Mouse (Mus musculus): ENCODE results near the gene Icosl. TPM values are rescaled to one million over a fixed set of nuclear protein-coding genes. Genes with fewer than 3 reads are reported as not detected.

Gene Icosl
- polyA plus RNA-seq, 1 experiment from 2014 or later = 2.6 TPM

DNA sequence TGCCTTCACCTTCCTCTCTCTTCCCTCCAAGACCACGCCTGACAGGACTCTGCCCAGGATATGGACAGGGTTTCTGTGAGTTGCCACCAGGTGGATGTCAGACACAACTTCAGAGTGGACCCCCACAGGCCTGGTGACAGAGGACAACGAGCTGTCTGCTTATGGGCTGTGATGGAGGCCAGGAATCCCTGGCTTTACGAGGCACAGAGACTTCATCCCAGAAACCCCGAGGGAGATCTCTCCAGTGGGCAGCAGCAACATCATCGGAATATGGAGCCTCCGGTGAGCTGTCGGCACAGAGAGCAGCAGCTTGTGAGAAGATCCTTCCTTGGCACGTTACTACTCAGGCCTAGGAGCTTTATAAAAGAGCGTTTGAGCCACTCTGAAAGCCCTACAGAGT lies 8.8 kb downstream of the Icosl start:
- Histone ChIP-seq H3K27ac (no peak overlapping the region), H3K36me3 (no peaks in the 10 kb centered on the region), H3K27me3 (no peaks in the 10 kb centered on the region), H3K9me3 (no peaks in the 10 kb centered on the region), H3K4me1 (no peaks in the 10 kb centered on the region), H3K9ac (no peak overlapping the region), H3K4me2 (replicated peaks) (no peak overlapping the region), H3K4me3 (no peak overlapping the region)
- WGBS = 73% methylated on average over 9 of the region's 9 CpGs
- no peak for ATAC-seq (ENCODE audit: insufficient number of reproducible peaks, insufficient read depth, low FRiP score, low TSS enrichment)

DNA sequence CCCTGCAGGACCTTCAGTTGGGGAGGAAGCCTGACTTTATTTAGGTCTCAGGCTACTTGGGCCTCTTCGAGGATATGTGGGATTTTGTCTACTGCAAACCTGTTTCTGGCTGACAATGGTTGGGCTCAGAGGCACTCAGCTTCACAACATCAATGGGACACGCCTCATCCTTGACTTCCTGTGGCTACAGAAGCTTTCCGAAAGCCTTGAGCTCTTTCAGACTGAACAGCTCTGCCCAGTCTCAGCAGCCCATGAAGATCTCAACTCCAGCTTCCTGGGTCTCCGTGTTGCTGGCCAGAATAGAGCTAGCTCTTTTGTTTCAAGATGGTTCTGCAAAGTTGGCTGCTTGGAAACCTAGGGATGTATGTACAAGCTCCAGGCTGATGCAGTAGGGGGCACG lies 9.2 kb downstream of the Icosl start:
- Histone ChIP-seq H3K9me3 (no peaks in the 10 kb centered on the region), H3K27me3 (no peaks in the 10 kb centered on the region), H3K4me3 (no peak overlapping the region), H3K9ac (no peak overlapping the region), H3K27ac (no peak overlapping the region), H3K36me3 (no peaks in the 10 kb centered on the region), H3K4me2 (replicated peaks) (no peak overlapping the region), H3K4me1 (no peaks in the 10 kb centered on the region)
- ATAC-seq (ENCODE audit: insufficient number of reproducible peaks, insufficient read depth, low FRiP score, low TSS enrichment) = no peak
- WGBS = 84% methylated on average over 5 of the region's 5 CpGs

DNA sequence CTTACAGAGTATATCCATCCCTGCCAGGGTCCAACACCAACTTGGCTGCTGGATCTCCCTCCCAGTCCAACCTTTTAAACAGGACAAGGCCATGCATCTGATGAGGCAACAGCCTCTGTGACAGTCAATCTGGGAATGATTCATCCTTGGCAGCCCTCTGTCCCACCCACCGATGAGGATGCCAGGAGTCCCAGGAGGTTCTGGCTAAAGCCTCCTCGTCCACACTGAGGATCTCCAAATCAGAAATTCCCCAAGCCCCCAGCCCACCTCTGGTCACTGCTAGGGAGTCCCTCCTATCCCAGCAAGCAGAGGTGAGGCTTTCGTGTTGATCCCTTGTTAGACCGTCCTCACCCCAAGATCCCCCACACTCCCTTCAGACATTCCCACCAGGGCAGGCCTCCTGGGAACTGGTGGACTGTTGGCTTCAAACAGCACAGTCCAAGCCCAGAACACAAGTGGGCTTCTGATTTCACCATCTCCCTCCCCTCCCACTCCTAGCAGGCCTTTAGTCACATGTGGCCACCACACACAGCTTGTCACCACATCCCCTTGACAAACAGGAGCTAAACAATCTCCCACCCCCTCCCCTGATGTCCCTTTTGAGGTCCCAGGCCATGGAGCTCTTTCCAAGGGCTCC lies 11.0 kb downstream of the Icosl start:
- peak; percentile 15; the same call in 1 of the 2 replicates for ATAC-seq (ENCODE audit: insufficient number of reproducible peaks, insufficient read depth, low FRiP score, low TSS enrichment)
- Histone ChIP-seq H3K4me3 (no peak overlapping the region), H3K36me3 (no peaks in the 10 kb centered on the region), H3K27me3 (no peaks in the 10 kb centered on the region), H3K9me3 (no peaks in the 10 kb centered on the region), H3K27ac (no peak overlapping the region), H3K4me2 (replicated peaks) (no peak overlapping the region), H3K4me1 (no peaks in the 10 kb centered on the region), H3K9ac (no peak overlapping the region)
- 78% methylated on average over 4 of the region's 4 CpGs for WGBS

DNA sequence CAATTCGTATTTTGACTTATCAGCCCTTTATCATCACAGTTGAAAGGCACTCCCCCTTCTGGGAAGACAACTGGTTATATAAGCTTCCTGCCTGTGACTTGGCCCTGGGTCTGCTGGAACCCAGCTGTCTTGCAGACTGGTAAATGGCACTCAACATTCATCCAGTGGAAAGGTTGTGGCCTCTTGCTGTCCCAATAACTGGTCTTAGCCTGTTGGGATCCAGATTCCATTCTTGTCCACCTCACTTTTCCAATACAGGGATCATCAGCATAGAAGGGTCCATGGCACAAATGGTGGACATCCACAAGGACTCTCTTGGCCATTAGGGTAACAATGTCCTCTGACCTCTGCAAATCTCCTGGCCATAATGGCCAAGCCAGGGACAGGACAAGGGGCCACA lies 15.0 kb downstream of the Icosl start:
- no peak overlapping the region for H3K4me2 ChIP-seq (replicated peaks)
- no peaks in the 10 kb centered on the region for H3K9me3 ChIP-seq
- H3K4me1 ChIP-seq = no peaks in the 10 kb centered on the region
- H3K27me3 ChIP-seq = no peaks in the 10 kb centered on the region
- ATAC-seq (ENCODE audit: insufficient number of reproducible peaks, insufficient read depth, low FRiP score, low TSS enrichment) = no peak
- no peak overlapping the region for H3K27ac ChIP-seq
- H3K9ac ChIP-seq = no peak overlapping the region
- H3K36me3 ChIP-seq = no peaks in the 10 kb centered on the region
- no peak overlapping the region for H3K4me3 ChIP-seq
- WGBS = 60% methylated on average over 1 of the region's 1 CpGs

DNA sequence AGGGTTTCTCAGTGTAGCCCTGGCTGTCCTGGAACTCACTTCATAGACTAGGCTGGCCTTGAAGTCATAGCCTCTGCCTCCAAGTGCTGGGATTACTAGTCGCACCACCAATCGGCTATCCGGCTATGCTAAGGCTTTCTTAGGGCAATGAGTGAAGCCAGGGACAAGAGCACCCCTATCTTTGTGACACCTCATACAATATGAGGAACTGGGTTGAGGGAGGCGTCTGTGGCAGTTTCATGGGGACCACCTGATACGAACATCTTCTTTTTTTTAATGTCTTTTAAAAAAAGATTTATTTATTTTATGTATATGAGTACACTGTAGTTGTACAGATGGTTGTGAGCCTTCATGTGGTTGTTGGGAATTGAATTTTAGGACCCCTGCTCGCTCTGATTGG lies 16.6 kb downstream of the Icosl start:
- Histone ChIP-seq H3K27me3 (no peaks in the 10 kb centered on the region), H3K4me2 (replicated peaks) (no peak overlapping the region), H3K27ac (no peak overlapping the region), H3K4me3 (no peak overlapping the region), H3K4me1 (0 out of 2 replicates have a peak, but pooled peaks cover 2% of the 10 kb centered on the region), H3K9ac (no peak overlapping the region), H3K9me3 (no peaks in the 10 kb centered on the region), H3K36me3 (no peaks in the 10 kb centered on the region)
- ATAC-seq (ENCODE audit: insufficient number of reproducible peaks, insufficient read depth, low FRiP score, low TSS enrichment) = no peak
- WGBS = 91% methylated on average over 6 of the region's 6 CpGs

DNA sequence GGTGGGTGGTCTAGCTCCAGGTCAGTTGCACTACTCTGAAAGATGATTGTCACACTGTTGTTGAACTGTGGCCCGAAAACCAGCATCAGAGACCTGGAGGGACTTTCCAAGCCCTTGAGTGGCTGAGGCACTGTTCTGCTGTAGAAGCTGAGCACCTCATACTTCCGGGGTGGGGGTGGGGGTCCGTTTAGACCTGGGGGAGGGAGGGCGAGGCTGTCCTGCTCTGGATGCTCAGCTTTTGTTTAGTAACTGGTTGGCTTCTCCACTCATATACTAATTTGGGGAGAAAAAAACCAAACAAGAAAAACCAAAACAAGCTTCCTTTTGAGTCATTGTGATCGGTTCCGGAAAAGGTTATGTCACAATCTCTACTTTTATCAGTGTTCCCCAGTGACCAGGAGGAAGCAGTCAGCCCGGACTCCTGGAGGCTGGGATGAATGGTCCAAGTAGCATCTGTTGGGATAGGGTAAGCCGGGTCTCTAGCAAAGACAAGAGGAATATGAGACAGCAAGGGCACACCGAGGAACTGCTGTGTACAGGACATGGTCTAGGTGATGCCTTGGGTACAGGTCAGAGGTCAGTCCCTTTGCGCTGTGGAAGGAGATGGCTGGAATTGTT lies 17.5 kb downstream of the Icosl start:
- no peaks in the 10 kb centered on the region for H3K9me3 ChIP-seq
- H3K4me1 ChIP-seq = 0 out of 2 replicates have a peak, but pooled peaks cover 2% of the 10 kb centered on the region
- H3K27ac ChIP-seq = no peak overlapping the region
- no peak overlapping the region for H3K9ac ChIP-seq
- H3K4me3 ChIP-seq = no peak overlapping the region
- WGBS = 81% methylated on average over 10 of the region's 10 CpGs
- H3K27me3 ChIP-seq = no peaks in the 10 kb centered on the region
- H3K36me3 ChIP-seq = no peaks in the 10 kb centered on the region
- 0 out of 2 replicates have a peak, but pooled peaks have one; percentile 15 for ATAC-seq (ENCODE audit: insufficient number of reproducible peaks, insufficient read depth, low FRiP score, low TSS enrichment)
- H3K4me2 ChIP-seq (replicated peaks) = no peak overlapping the region

DNA sequence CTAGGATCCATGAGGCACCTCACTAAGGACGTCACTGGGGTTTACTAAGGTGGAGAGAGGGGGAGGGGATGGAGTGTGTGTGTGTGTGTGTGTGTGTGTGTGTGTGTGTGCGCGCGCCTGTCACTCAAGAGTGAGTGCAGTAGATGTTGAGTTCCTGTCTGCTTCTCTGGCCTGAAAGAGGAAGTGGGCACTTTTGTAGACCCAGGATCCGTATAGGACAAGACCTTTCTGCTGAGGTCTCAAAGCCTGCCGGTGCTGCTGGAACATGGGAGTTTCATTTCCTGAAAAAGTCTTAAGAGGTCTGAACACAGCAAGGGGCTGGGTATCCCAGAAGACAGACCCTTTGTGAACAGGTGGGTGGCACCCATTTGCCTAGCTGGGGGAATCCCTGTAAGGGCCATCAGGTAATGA lies 18.0 kb downstream of the Icosl start:
- Histone ChIP-seq H3K36me3 (no peaks in the 10 kb centered on the region), H3K4me1 (0 out of 2 replicates have a peak, but pooled peaks cover 2% of the 10 kb centered on the region), H3K4me3 (no peak overlapping the region), H3K9me3 (no peaks in the 10 kb centered on the region), H3K4me2 (replicated peaks) (no peak overlapping the region), H3K9ac (no peak overlapping the region), H3K27ac (no peak overlapping the region), H3K27me3 (no peaks in the 10 kb centered on the region)
- 82% methylated on average over 6 of the region's 6 CpGs for WGBS
- ATAC-seq (ENCODE audit: insufficient number of reproducible peaks, insufficient read depth, low FRiP score, low TSS enrichment) = no peak

DNA sequence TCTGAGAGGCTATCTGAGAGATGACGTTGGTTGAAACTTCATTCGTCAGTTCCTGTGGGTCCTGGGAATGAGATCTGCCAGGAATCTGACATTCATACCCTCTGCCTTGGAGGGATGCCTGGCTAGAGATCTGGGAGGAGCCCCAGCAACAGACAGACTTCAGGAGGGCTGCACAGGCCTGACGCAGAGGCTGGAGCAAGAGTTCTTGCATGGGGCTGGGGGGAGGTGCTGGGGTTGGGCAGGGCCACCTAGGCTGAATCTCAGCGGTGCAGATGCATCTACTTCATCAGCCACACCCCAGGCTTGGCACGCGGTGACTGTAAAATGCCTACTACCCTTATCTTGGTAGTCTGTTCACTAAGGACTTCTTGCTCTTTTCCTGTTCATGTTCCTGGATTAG lies 21.1 kb downstream of the Icosl start:
- 54% methylated on average over 6 of the region's 6 CpGs for WGBS

DNA sequence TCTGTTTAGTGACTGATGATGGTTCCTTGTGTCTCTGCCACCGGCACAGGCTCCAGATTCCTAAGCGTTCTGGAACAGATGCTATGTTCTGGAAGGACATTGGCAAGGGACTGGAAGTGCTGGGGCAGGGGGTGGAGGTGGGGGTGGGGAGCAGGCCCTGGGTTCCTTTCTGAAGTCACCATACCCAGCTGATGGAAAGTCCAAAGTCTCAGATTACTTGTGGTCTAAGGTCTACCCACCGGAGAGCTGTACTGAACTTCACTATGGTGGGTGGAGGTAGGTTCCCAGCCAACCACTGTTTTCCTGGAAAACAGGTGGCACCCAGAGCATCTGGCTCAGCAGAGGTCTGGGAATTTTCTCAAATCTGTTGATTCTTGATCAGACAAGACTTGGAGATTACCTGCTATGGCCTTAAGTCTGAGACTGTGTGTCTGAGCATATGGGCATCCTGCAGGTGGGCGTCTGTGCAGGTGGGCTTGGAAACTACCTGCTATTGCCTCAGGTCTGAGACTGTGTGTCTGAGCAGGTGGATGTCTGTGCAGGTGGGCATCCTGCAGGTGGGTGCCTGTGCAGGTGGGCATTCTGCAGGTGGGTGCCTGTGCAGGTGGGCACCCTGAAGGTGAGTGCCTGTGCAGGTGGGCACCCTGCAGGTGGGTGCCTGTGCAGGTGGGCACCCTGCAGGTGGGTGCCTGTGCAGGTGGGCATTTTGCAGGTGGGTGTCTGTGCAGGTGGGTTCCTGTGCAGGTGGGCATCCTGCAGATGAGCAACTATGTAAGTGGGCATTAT lies 21.8 kb downstream of the Icosl start:
- no peaks in the 10 kb centered on the region for H3K9me3 ChIP-seq
- H3K9ac ChIP-seq = no peak overlapping the region
- 74% methylated on average over 4 of the region's 4 CpGs for WGBS
- H3K27me3 ChIP-seq = no peaks in the 10 kb centered on the region
- no peak for ATAC-seq (ENCODE audit: insufficient number of reproducible peaks, insufficient read depth, low FRiP score, low TSS enrichment)
- H3K27ac ChIP-seq = no peak overlapping the region
- H3K4me2 ChIP-seq (replicated peaks) = no peak overlapping the region
- no peak overlapping the region for H3K4me3 ChIP-seq
- 0 out of 2 replicates have a peak, but pooled peaks cover 2% of the 10 kb centered on the region for H3K4me1 ChIP-seq
- no peaks in the 10 kb centered on the region for H3K36me3 ChIP-seq

More for the DNA sequence above, 21.1 kb downstream of the Icosl start:
- no peaks in the 10 kb centered on the region for H3K36me3 ChIP-seq
- no peak overlapping the region for H3K4me2 ChIP-seq (replicated peaks)
- H3K4me3 ChIP-seq = no peak overlapping the region
- H3K9me3 ChIP-seq = no peaks in the 10 kb centered on the region
- no peak overlapping the region for H3K27ac ChIP-seq
- 0 out of 2 replicates have a peak, but pooled peaks cover 2% of the 10 kb centered on the region for H3K4me1 ChIP-seq
- no peak overlapping the region for H3K9ac ChIP-seq
- ATAC-seq (ENCODE audit: insufficient number of reproducible peaks, insufficient read depth, low FRiP score, low TSS enrichment) = no peak
- no peaks in the 10 kb centered on the region for H3K27me3 ChIP-seq

DNA sequence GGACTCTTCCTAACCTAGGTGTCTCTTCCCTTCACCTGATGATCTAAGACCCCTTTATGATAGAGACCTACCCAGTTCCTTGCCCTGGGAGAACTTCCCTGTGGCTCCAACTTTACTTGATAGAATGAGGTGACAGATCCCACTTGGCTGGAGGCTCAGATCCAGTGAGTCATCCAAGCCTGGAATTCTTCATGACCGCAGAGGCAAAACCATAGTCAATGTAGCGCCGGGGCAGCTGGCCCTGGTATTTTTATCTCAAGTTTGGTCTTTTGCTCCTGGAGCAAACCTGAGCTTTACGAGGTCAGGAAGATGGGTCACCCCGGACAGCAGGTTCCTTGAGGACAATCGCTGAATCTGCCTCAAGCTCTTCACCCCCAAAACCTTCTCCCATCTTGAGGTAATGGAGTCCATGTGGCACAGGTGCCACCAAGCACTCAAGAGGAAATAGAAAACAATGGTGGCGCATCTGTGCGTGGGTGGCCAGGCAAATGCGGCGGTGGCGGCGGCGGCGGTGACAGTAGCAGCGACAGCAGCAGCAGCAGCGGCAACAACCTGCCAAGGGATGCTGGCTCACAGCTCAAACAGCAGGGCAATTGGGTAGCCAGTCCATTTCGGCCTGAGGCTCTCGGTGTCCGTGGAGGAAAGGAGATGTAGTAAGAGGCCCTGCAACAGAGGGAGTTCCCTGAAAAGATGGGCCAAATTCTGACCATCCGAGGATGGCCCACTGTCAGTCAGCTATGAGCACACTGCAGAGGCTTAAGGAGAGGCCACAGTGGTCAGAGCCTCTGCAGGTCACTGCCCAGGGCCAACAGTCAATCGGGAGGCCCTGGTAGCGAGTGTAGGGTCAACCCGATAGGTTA lies 23.0 kb downstream of the Icosl start:
- no peaks in the 10 kb centered on the region for H3K27me3 ChIP-seq
- WGBS = 87% methylated on average over 23 of the region's 23 CpGs
- ATAC-seq (ENCODE audit: insufficient number of reproducible peaks, insufficient read depth, low FRiP score, low TSS enrichment) = no peak

DNA sequence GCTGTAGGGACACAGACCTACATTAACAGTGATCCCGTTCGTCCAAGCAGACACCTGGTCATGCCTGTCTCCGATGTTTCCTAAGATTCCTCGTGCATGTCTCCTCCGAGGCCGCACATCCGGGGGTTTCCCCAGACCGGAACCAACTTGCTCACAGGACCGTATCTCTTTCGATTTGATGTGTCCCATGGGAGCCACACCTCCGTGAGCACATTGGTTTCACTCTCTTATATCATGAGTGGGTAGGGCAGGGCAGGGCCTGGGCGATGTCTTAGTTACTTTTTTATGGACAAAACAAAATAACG lies 23.6 kb downstream of the Icosl start:
- Histone ChIP-seq H3K36me3 (no peaks in the 10 kb centered on the region), H3K4me1 (0 out of 2 replicates have a peak, but pooled peaks cover 2% of the 10 kb centered on the region), H3K27ac (no peak overlapping the region), H3K9me3 (no peaks in the 10 kb centered on the region), H3K9ac (no peak overlapping the region), H3K4me3 (no peak overlapping the region), H3K27me3 (no peaks in the 10 kb centered on the region), H3K4me2 (replicated peaks) (no peak overlapping the region)
- no peak for ATAC-seq (ENCODE audit: insufficient number of reproducible peaks, insufficient read depth, low FRiP score, low TSS enrichment)
- WGBS = 84% methylated on average over 13 of the region's 13 CpGs

More for the DNA sequence above, 23.0 kb downstream of the Icosl start:
- Histone ChIP-seq H3K4me1 (0 out of 2 replicates have a peak, but pooled peaks cover 2% of the 10 kb centered on the region), H3K9me3 (no peaks in the 10 kb centered on the region), H3K27ac (no peak overlapping the region), H3K4me2 (replicated peaks) (no peak overlapping the region), H3K36me3 (no peaks in the 10 kb centered on the region), H3K4me3 (no peak overlapping the region), H3K9ac (no peak overlapping the region)
